Mouse (Mus musculus) frontal cortex, postnatal 10 days (tissue): ENCODE data around the gene Scaf11.
A peak's percentile ranks its signal among the peaks of the same experiment; 100 is the strongest.
"Not testable (repeated sequence)": the region's sequence is repeated elsewhere in the genome, so short reads cannot be mapped to it uniquely, and the experiment has no call there.

ENCODE experiments used
- DNase-seq, 2 experiments: peaks; one replicate each; pipeline ENCODE4 v3.0.0; 2022; ENCODE audit warnings: low spot score in 2 of 2, mixed read lengths in 1 of 2

Gene Scaf11

GRCm38 (mm10) chr15:96465076-96465475, 4.4 kb upstream of the Scaf11 start:
- no peak for DNase-seq

- no peak for DNase-seq
These were observed 3.2 kb upstream of the Scaf11 start for GRCm38 (mm10) chr15:96463821-96464220.

- no peak for DNase-seq
These were observed 2.0 kb upstream of the Scaf11 start for GRCm38 (mm10) chr15:96462611-96463010.

- DNase-seq: no peak
These were observed 1.2 kb upstream of the Scaf11 start for GRCm38 (mm10) chr15:96461541-96462512.

GRCm38 (mm10) chr15:96460451-96460729, 253 bp downstream of the Scaf11 start:
- DNase-seq: no peak

GRCm38 (mm10) chr15:96459741-96460450, 747 bp downstream of the Scaf11 start:
- peak in 1 of 2 experiments; percentile 54 for DNase-seq

GRCm38 (mm10) chr15:96458273-96458672, 2.4 kb downstream of the Scaf11 start:
- no peak for DNase-seq

- no peak for DNase-seq
These were observed 3.3 kb downstream of the Scaf11 start for GRCm38 (mm10) chr15:96457338-96457664.

- no peak for DNase-seq
These were observed 3.8 kb downstream of the Scaf11 start for GRCm38 (mm10) chr15:96456651-96457337.

- no peak for DNase-seq
These were observed 4.9 kb downstream of the Scaf11 start for GRCm38 (mm10) chr15:96455595-96456214.

- no peak for DNase-seq
These were observed 7.3 kb downstream of the Scaf11 start for GRCm38 (mm10) chr15:96453346-96453745.

GRCm38 (mm10) chr15:96448656-96449299, 11.9 kb downstream of the Scaf11 start:
- DNase-seq: no peak

GRCm38 (mm10) chr15:96446785-96447184, 13.9 kb downstream of the Scaf11 start:
- DNase-seq: no peak

GRCm38 (mm10) chr15:96441480-96441879, 19.2 kb downstream of the Scaf11 start:
- DNase-seq: not testable (repeated sequence)

GRCm38 (mm10) chr15:96434202-96434601, 26.4 kb downstream of the Scaf11 start:
- DNase-seq: no peak

GRCm38 (mm10) chr15:96419920-96420319, 40.7 kb downstream of the Scaf11 start:
- DNase-seq: no peak

GRCm38 (mm10) chr15:96418161-96418560, 42.5 kb downstream of the Scaf11 start:
- no peak for DNase-seq

GRCm38 (mm10) chr15:96408717-96409121, 51.9 kb downstream of the Scaf11 start:
- DNase-seq: no peak

GRCm38 (mm10) chr15:96407151-96407550, 53.5 kb downstream of the Scaf11 start:
- DNase-seq: no peak

- no peak for DNase-seq
These were observed 54.4 kb downstream of the Scaf11 start for GRCm38 (mm10) chr15:96406253-96406652.

- no peak for DNase-seq
These were observed 55.1 kb downstream of the Scaf11 start for GRCm38 (mm10) chr15:96405548-96405947.
